Mouse (Mus musculus) layer of hippocampus, adult 2 months (tissue): Measurements from ENCODE around the gene Mmgt2. TPM values are rescaled to one million over a fixed set of nuclear protein-coding genes. Genes with fewer than 3 reads are reported as not detected.

ENCODE experiments used
- DNase-seq, 2 experiments: peaks; one replicate each; pipeline ENCODE4 v3.0.0; 2022; ENCODE audit warnings: low spot score in 2 of 2
- H3K27ac ChIP-seq: fragments of 200-600 bp; 2 replicates; pipeline ENCODE4 v1.8.1; 2022
- H3K4me3 ChIP-seq: fragments of 200-600 bp; 2 replicates; pipeline ENCODE4 v1.8.1; 2022; ENCODE audit warnings: mild to moderate bottlenecking
- CTCF ChIP-seq: fragments of 200-600 bp; conservative IDR thresholded peaks from 2 replicates; pipeline ENCODE4 v1.8.1; 2022; ENCODE audit warnings: antibody characterized with exemption, mild to moderate bottlenecking, moderate library complexity
- total RNA-seq, 2 experiments: library from RNA; stranded (reverse); gene quantifications; 2 replicates each; pipeline ENCODE4 v1.2.3; 2021

Mmgt2 gene
- total RNA-seq, 2 experiments from 2014 or later, result 15.8 to 16.5 TPM

DNA sequence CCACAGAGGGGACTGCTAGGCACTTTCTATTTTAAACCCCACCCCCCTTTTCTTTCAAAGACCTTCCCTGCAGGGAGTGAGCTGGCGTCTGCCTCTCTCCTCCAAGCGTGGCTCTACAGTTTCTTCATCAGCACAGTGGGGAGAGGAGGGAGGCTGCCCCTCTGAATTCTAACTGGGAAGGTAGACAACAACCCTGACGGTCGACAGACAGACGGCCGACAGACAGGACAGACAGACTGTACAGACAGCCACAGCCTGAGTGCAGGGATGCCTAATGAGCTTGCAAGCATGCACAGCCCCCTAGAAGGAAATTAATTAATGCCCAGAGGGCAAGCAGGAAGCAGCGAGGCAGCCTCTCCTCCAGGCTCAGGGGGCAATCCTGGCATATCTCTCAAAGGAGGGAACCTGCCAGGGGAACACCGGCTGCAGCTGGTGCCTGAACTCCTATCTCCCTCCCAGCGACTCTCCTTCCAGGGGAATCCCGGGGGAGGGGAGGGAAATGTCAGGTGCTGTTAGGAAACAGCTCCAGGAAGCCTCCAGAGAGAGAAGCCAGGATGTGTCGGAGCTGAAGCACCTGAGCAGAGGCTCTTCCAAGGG lies 18.1 kb upstream of the Mmgt2 start:
- H3K27ac ChIP-seq, result no peak overlapping the region
- no peak for TF ChIP-seq CTCF
- H3K4me3 ChIP-seq, result no peak overlapping the region
- DNase-seq, result no peak

DNA sequence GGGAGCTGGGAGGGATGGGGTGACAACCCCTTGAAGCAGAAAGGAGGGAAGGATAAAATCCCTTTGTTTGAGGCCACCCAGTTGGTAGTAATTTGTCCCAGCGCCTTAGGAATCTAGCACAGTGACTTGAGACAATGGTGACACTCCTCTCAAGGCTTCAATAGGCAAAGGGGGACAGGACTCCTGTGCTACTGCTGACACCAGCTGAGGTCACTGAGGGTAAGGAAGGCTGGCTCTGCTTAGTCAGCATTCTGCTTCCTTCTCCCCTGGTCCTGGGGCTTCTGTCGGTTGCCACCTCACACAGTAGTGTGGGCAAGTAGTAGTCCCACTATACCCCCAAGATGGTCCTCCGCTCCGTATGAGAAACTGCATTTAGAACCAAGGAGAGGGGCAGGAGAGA lies 17.3 kb upstream of the Mmgt2 start:
- no peak for DNase-seq
- Histone ChIP-seq H3K4me3 (no peak overlapping the region), H3K27ac (no peak overlapping the region)
- TF ChIP-seq CTCF, result no peak

DNA sequence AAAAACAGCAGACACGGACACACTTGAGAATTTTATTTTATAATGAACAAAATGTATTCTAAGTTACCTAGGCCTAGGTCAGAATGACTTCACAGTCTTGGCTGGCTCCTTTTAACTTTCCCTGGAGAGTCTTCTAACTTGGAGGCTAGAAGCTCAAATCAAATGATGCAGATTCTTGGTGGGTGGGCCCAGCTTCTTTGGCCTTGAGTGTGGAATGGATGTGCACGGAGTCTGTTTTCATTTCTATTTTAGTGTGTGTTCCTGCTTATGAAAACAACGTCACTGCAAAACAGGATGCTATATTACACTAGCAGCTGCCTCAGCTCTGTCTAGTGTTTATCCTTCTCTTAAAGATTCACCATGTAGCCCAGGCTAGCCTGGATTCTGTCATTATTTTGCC lies 13.1 kb upstream of the Mmgt2 start:
- Histone ChIP-seq H3K4me3 (no peak overlapping the region), H3K27ac (no peak overlapping the region)
- DNase-seq, result no peak
- TF ChIP-seq CTCF, result no peak

DNA sequence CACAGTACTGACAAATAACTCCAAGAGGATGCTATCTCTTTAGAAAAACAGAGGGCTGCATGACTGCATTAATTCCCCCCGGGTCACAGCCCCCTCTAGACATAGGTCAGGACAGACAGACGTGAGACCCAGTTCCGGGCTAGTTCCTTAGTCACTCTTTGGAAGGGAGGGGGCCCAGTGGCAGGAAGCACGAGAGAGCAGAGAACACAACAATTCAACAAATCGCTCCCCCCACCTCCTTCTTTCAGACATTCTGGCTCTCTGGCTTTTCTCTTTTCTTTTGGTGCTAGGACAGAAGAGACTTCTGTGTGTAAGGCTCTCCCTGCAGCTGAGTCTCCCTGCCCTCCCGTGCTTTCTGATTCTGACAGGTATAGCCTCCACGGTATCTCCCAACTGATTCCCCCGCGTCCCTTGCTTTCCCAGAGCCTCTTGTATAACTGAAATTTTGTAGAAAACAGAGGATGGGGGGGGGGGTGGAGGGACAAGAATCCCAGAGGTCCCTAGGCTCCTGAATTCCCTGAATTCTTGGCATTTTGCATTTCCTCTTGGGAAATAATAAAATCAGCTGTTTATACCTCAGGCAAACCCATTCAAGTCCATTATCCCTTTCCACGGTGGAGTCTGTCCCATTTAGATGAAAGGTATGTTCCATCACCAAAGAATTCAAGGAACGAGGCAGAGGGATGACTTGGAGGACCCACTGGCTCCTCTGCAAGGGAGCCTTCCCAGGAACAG lies 12.2 kb upstream of the Mmgt2 start:
- TF ChIP-seq CTCF, result no peak
- H3K4me3 ChIP-seq, result no peak overlapping the region
- DNase-seq, result no peak
- 0 out of 2 replicates have a peak overlapping the region, but pooled peaks have one; percentile 43 for H3K27ac ChIP-seq

DNA sequence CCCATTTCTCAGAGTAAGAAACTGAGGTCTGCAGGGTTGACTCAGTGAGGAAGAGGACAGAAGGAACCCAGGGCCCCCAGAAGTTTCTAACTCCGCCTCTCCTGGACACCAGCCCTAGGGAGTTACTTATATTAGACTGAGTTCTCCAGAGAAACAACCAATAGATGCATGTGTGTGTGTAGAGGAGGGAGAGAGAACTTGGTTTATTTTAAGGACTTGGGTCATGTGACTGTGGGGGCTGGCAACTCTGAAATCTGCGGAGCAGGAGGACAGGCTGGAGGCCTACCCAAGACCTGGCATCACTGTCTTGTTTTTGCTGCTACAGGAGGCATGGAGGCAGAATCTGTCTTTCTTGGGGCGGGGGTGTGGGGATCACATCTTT lies 11.6 kb upstream of the Mmgt2 start:
- peak in 1 of 2 experiments; percentile 37 for DNase-seq
- no peak for TF ChIP-seq CTCF
- Histone ChIP-seq H3K4me3 (no peak overlapping the region), H3K27ac (peak overlapping the region; percentile 33; the same call in 1 of the 2 replicates)

DNA sequence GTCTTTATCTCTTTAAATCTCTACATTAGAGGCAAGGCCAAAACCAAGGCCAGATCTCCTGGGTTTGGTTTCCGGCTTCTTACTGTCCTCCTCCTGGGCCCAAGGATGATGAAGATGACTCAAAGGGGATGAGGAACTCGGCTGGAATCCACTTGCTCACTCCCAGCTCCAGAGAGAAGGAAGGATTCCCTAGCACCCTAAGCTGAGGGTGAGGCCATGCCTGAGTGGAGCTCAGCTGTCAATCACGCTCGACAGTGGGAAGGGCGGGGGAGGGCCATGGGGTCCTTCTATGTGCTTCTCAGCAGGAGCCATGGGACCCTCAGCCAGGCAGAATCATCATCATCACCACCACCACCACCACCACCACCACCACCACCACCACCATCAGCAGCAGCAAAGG lies 11.1 kb upstream of the Mmgt2 start:
- no peak for DNase-seq
- TF ChIP-seq CTCF, result no peak
- Histone ChIP-seq H3K4me3 (no peak overlapping the region), H3K27ac (peak overlapping the region; percentile 33; the same call in 1 of the 2 replicates)

DNA sequence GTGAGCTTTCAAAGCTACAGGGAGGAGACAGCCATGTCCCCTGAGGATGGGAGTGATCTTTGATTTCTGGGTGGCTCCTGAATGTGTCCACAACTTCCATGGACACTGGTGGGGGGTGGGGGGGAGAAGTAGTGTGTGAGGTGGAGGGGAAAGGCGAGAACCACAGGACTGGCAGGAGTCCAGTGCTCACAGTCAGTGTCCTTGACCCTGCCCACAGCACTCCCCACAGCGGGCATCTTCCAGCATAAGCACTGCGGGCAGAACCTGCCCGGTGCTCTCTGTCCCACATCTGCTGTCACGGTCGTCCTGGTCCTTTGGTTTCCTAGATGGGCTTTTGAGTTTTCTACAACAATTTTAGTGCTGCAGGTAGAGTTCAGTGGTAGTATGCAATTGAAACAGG lies 10.7 kb upstream of the Mmgt2 start:
- TF ChIP-seq CTCF, result no peak
- no peak overlapping the region for H3K4me3 ChIP-seq
- no peak for DNase-seq
- H3K27ac ChIP-seq, result no peak overlapping the region

DNA sequence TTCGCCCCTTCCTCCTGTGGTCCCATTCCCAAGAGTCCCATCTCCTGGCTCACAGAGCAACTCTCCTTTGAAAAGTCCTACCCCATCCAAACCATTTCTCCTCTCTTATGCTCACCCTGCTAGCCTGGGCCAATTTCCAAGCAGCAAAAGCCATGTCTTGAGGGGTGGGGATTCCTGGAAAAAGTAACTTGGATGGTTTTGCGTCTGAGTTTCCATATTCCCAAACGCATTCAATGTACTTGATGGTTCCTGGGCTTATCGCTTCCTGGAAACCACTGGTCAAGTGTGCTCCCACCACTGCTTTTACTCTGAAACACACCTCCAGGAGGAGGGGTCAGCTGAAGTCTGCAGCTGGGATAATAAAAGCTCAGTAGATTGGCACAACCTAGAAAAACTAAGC lies 10.1 kb upstream of the Mmgt2 start:
- Histone ChIP-seq H3K4me3 (no peak overlapping the region), H3K27ac (no peak overlapping the region)
- DNase-seq, result no peak
- no peak for TF ChIP-seq CTCF

DNA sequence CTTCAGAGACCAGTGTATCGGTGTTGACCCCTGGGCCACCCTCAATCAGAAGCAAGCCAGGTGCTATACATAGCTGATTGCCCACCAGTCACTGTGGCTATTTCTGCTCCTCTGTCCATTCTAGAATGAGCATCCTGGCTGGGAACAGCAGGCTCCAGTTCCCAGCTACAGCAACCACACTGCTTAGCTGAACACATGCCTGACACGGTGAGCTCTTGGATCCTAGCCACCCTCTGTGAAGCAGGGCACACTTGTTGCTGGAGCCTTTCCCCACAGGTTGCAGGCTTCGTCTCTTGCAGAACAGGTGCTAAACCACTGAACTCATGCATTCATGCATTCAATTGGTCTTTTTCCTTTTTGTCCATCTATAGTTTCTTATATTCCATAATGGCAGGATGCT lies 8.1 kb upstream of the Mmgt2 start:
- TF ChIP-seq CTCF, result no peak
- no peak overlapping the region for H3K4me3 ChIP-seq
- H3K27ac ChIP-seq, result no peak overlapping the region
- DNase-seq, result no peak

DNA sequence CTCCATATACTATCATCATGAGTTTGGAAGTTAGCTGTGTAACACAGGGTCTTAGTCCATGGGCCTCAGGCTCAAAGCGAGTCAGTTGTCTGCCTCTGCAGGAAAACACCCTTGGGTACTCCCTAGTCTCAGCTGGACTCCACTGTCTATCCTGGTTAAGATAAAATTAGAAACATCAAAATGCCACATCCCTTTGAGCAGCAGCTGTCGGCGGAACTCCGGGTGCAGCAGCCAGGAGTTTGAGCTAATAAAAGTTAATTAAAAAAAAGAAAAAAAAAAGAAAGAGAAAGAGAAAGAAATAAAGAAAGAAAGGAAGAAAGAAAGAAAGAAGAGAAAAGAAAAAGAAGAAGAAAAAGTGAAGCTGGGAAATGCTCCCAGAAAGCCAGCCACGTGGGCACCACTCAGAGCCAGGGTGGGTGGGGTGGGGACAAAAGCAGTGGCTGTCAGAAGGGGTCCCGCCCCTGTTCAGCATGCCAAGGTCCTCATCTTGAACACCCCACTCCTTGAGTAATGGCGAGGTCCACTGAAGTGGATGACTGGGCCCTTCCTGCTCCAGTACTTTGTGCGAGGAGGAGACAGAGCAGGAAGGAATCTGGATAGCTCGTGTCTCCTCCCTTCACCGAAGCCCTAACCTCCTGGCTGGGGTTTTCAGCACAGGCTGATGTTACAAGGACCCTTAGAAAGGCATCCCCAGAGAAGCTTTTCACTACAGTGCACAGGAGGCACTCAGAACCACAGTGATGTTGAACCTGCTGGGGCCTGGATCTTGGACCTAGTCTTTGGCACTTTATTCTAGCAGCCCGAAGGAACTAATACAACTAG lies 6.2 kb upstream of the Mmgt2 start:
- TF ChIP-seq CTCF, result no peak
- Histone ChIP-seq H3K27ac (0 out of 2 replicates have a peak overlapping the region, but pooled peaks have one; percentile 33), H3K4me3 (no peak overlapping the region)
- DNase-seq, result no peak

DNA sequence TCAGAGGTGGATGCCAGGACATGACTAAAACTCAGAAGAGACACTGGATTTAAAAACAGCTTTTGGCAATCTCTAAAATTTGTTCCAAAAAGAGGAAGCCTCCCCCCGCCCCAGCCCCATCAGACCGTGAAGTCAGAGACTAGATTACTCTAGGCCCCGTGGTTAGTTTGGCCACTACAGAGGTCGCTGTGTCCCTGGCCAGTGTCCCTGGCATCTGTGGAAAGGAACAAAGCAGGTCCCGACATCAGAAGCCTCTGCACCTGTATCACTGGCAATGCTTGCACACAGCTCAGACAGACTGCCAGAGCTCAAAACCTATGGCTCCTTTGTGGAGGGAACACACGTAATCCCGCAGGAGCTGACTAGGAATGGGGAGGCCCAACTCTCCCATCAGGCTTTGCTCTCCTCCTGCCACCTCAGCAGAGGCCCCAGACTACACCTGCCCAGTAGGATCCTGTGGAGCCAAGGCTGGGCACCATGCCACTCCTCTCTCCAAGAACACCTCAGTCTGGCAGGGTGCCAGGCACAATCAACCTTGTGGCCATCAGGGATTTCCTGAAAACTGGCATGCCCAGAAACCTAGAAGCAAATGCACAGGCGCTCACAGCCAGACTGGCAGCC lies 5.3 kb upstream of the Mmgt2 start:
- TF ChIP-seq CTCF, result no peak
- no peak overlapping the region for H3K4me3 ChIP-seq
- no peak overlapping the region for H3K27ac ChIP-seq
- no peak for DNase-seq

DNA sequence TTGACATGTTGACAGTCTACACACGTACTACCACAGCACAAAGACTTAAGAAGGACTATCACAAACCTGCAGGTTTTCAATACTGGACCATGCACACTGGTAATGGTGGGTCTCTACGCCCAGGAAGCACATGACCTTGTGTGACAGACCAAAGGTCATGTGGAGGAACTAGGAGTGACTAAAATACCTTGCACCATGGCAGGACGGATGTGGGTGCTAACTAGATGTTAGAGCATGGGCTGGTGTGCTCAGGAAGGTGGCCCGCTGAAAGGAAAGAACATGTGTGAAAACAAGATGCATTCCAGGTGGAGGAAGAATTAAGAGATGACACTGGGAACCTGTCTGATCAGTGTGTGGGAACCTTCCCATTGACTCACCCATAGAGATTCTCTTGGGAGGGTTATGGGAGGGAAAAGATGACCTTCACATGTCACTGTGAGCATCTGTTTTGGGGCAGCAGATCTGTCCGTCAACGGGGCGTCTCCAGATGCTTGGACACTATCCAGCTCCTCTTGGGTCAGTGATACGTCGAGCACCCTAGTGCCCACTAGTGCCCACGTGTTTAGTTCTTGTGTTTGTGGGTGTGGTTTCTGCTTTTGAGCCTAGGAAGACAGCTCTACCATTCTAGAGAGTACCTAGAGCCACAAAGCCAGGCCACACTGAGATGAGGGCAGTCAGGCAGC lies 4.6 kb upstream of the Mmgt2 start:
- no peak for TF ChIP-seq CTCF
- no peak for DNase-seq
- no peak overlapping the region for H3K27ac ChIP-seq
- H3K4me3 ChIP-seq, result no peak overlapping the region
